Mouse (Mus musculus): ENCODE measurements around the gene Olfr825.
"Not testable (repeated sequence)": the region's sequence is repeated elsewhere in the genome, so short reads cannot be mapped to it uniquely, and the experiment has no call there.

The Olfr825 gene

GRCm38 (mm10) chr10:130166666-130167065 is at the start of gene Olfr825:
TSS of gene Olfr825 (minus strand) at chr10:130166766.
- DNase-seq (ENCODE audit: low spot score in 2 of 2): no peak

- no peak for DNase-seq (ENCODE audit: low spot score in 2 of 2)
Measured at GRCm38 (mm10) chr10:130214303-130214702, 47.7 kb upstream of the Olfr825 start, which contains the start of gene Olfr827. TSS of gene Olfr827 (minus strand) at chr10:130214403.

- no peak for DNase-seq (ENCODE audit: low spot score in 2 of 2)
Measured at GRCm38 (mm10) chr10:130184086-130184485, 17.5 kb upstream of the Olfr825 start, which contains the start of gene Olfr826. TSS of gene Olfr826 (minus strand) at chr10:130184186.

GRCm38 (mm10) chr10:130165196-130165595 is 1.4 kb downstream of the Olfr825 start:
- no peak for DNase-seq (ENCODE audit: low spot score in 2 of 2)

- no peak for DNase-seq (ENCODE audit: low spot score in 2 of 2)
Measured at GRCm38 (mm10) chr10:130144121-130144520, 22.4 kb downstream of the Olfr825 start.

- not testable (repeated sequence) for DNase-seq (ENCODE audit: low spot score in 2 of 2)
Measured at GRCm38 (mm10) chr10:130142481-130142880, 24.1 kb downstream of the Olfr825 start.

- DNase-seq (ENCODE audit: low spot score in 2 of 2): no peak
Measured at GRCm38 (mm10) chr10:130134811-130135210, 31.8 kb downstream of the Olfr825 start.

GRCm38 (mm10) chr10:130129900-130130299 is 36.7 kb downstream of the Olfr825 start, which contains the start of gene Olfr824:
TSS of gene Olfr824 (minus strand) at chr10:130130000.
- not testable (repeated sequence) for DNase-seq (ENCODE audit: low spot score in 2 of 2)

- DNase-seq (ENCODE audit: low spot score in 2 of 2): not testable (repeated sequence)
Measured at GRCm38 (mm10) chr10:130116045-130116444, 50.5 kb downstream of the Olfr825 start.

- not testable (repeated sequence) for DNase-seq (ENCODE audit: low spot score in 2 of 2)
Measured at GRCm38 (mm10) chr10:130115283-130115682, 51.3 kb downstream of the Olfr825 start, which contains the start of gene Olfr823. TSS of gene Olfr823 (minus strand) at chr10:130115383.

All from urinary bladder, adult 18-20 months (tissue).